Mouse (Mus musculus) brain, embryonic 14.5 days (tissue): ENCODE data around the gene Kcnq1. TPM values are rescaled to one million over a fixed set of nuclear protein-coding genes. Genes with fewer than 3 reads are reported as not detected.

Experiments
- DNase-seq: peaks from one replicate; pipeline ENCODE4 v3.0.0-alpha.2; 2011; ENCODE audit warnings: low read depth
- CTCF ChIP-seq: fragments of 200-500 bp; IDR thresholded peaks from 2 replicates; pipeline ENCODE4 v1.5.1; 2012; ENCODE audit warnings: inconsistent platforms, mild to moderate bottlenecking, moderate library complexity, borderline replicate concordance; ENCODE audit not compliant: insufficient read depth, insufficient read length; ENCODE audit errors: extremely low read depth
- POLR2A ChIP-seq: fragments of 200-500 bp; IDR thresholded peaks from 2 replicates; pipeline ENCODE4 v1.6.1; 2012; ENCODE audit warnings: mild to moderate bottlenecking, inconsistent platforms, borderline replicate concordance; ENCODE audit not compliant: poor library complexity, insufficient read depth, insufficient read length, severe bottlenecking; ENCODE audit errors: extremely low read depth
- polyA plus RNA-seq: library from polyadenylated mRNA; depleted of rRNA; stranded (reverse); fragments of >200 nt; gene quantifications from 2 replicates; pipeline ENCODE4 v1.2.3, GENCODE M21; 2012

The Kcnq1 gene
- polyA plus RNA-seq, 1 experiment: 1.2 TPM

DNA sequence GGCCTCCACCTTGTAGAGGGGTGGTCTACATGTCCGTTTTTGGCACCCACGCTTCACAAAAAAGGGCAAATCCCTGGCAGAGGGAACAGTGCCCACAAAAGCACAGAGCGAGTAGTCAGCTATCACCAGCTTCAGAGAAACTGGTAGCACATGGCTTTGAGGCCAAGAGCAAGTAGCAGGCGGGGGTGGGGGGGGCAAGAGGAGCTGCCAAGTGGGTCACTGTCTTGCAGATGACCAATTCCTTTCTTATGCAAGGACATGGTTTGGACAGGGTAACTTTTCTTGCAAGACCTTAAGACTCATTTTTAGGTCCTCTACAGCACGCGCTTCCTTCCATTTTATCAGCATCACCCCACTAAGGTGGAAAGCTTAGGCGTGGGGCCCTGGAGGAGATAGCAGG is 205.3 kb downstream of the Kcnq1 start:
- no peak for DNase-seq
- TF ChIP-seq CTCF: no peak
- no peak for TF ChIP-seq POLR2A

GRCm38 (mm10) chr7:143313572-143314319 is 207.6 kb downstream of the Kcnq1 start:
- no peak for DNase-seq
- no peak for TF ChIP-seq CTCF
- no peak for TF ChIP-seq POLR2A

- no peak for TF ChIP-seq POLR2A
- no peak for DNase-seq
These were observed 212.3 kb downstream of the Kcnq1 start for GRCm38 (mm10) chr7:143318512-143318911.

DNA sequence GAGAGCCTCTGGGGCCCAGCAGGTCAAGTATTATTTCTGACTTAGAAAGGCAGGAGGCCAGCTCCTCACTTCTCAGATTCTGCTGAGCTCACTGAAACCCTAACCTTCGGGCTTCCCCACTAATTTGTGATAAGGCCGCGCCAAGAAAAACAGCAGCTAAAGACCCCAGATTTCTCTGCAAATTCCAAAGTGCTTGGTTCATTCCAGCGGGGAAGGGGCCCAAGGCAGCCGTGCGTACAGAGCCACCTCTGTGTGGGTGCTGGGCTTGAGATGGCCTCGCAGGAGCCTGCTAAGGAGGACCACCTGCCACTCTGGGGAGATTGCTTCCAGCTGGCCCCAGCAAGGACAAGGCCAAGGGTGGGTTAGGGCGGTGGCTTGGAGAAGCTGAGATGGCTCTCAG is 214.2 kb downstream of the Kcnq1 start:
- no peak for DNase-seq
- TF ChIP-seq CTCF (no peak), POLR2A (no peak)

GRCm38 (mm10) chr7:143325051-143325450 is 218.9 kb downstream of the Kcnq1 start:
- TF ChIP-seq POLR2A (no peak), CTCF (no peak)

GRCm38 (mm10) chr7:143328185-143328915 is 222.2 kb downstream of the Kcnq1 start:
- DNase-seq: peak; percentile 30
- TF ChIP-seq POLR2A (no peak), CTCF (no peak)

More at GRCm38 (mm10) chr7:143325051-143325450, 218.9 kb downstream of the Kcnq1 start:
- peak; percentile 18 for DNase-seq

GRCm38 (mm10) chr7:143329110-143329810 is 223.1 kb downstream of the Kcnq1 start:
- DNase-seq: peak; percentile 13
- no peak for TF ChIP-seq CTCF

GRCm38 (mm10) chr7:143333040-143333439 is 226.9 kb downstream of the Kcnq1 start:
- DNase-seq: no peak

DNA sequence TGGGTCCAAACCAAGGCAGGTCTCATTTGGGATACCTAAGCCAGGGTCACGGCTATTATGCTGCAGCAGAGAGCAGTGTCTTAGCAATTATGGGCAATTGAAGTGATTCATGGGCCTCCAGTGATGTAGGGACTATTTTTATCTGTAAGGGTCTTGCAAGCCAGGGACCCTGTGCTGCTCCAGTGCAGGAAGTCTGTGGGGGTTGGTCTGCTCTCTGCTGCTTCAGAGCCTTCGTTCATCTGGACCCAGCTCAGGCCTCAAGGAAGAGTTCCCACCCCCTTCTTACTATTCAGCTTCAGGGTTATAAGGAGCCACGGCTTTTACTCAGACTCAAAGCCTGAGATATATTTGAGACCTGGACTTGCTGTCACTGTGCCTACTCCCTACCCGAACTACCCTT is 227.4 kb downstream of the Kcnq1 start:
- TF ChIP-seq CTCF: no peak
- TF ChIP-seq POLR2A: no peak
- DNase-seq: no peak

More at GRCm38 (mm10) chr7:143333040-143333439, 226.9 kb downstream of the Kcnq1 start:
- TF ChIP-seq CTCF (no peak), POLR2A (no peak)

GRCm38 (mm10) chr7:143338690-143339089 is 232.5 kb downstream of the Kcnq1 start:
- no peak for TF ChIP-seq CTCF
- TF ChIP-seq POLR2A: no peak
- peak; percentile 73 for DNase-seq

- TF ChIP-seq CTCF: no peak
- TF ChIP-seq POLR2A: no peak
- peak; percentile 96 for DNase-seq
These were observed 234.6 kb downstream of the Kcnq1 start for GRCm38 (mm10) chr7:143340601-143341281.

DNA sequence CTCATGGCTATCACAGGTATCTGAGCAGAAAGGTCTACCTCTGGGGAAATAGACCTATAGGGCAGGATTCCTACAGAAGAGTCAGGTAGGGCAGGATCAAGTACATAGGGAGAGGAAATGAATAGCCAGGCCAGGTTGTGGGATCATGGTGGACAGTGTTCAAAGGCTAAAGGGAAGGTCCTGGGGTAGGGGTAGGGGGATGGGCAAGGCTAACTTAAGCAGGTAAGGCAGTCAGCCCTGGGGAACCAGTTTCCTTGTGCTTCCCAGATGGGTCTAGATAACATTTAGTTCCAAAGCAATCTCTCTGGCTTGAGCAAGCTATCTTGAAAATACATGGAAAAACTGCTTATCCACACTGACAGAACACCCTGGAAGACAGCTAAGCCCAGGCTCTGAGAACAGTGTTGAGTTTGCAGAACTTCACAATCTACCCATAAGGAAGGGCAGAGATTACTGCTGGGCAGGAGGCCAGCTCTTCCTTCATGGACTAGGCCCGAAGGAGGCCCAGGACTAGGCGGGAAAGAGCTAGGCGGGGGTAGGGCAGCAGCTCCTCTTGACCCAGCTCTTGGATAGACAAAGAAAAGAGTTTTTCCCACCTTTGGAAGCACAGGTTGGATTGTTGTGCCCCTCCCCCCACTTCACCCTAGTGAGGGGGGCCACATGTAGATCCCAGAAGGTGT is 235.3 kb downstream of the Kcnq1 start:
- DNase-seq: peak; percentile 28
- TF ChIP-seq CTCF: no peak
- TF ChIP-seq POLR2A: no peak
